Mouse (Mus musculus): ENCODE measurements around the gene Sbno2.

The Sbno2 gene

DNA sequence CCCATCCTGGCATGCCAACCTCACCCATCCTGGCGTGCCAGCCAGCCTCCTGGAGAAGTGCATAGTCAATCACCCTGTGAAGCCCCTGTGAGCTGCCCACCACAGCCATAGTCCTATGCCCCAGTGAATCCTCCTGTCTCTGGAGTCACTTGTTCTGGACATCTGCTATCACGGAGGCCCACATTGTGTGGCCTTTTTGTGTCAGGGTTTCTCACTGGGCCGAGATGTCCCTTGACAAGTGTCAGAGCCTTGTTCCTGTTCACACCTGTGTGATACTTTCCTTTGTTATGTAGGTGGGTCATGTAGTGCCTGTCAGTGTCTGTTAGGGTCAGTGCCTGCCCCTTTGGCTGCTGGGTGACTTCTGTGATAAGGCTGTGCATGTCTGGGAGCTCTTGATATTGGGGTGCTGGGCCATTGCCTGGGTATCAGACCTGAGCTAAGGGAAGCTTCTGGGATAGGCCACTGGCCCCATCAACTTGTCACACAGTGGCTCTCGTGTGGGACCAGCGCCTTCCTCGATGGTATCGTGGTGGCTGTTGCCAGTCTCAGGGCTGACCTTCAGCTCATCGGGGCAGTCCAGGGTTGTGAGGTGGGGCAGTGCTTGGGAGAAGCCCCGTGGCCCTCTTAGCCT is 18.7 kb upstream of the Sbno2 start:
- DNase-seq (ENCODE audit: extremely low spot score, low read depth, low spot score): no peak

DNA sequence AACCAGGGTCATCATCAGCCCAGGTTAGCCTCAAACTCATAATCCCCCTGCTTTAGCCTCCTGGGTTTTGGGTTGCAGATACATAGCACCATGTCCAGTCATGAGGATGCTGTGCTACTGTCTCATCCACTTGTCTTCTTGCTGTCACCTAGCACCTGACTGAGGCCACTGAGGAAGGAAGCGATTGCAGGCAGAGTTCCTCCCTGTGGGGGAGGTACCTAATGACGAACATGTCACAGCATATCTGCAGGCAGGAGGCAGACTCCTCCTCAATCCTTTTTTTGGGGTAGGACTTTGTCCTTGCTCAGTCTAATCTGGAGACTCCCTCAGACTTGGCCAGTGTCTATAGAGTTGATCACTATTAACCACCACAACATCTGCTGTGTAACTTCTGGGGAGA is 16.3 kb upstream of the Sbno2 start:
- DNase-seq (ENCODE audit: extremely low spot score, low read depth, low spot score): no peak

DNA sequence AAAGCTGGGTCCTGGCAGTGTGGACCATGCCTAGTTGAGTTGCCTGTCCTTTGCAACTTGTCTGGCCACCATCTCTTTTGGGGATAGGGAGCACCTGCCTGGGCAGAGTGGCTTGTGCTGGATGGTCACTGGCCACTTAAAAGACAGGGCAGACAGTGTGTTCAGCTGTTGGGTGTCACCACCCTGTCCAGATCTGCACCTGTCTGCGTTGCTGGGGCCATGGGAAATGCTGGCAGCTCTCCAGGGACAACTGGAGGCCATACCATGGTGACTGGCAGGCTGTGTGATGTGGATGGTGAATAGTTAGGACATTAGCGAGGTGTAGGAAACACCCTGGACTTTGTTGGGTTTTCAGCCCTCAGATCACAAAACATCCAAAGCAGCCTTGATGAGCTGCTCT is 14.8 kb upstream of the Sbno2 start:
- no peak for DNase-seq (ENCODE audit: extremely low spot score, low read depth, low spot score)

DNA sequence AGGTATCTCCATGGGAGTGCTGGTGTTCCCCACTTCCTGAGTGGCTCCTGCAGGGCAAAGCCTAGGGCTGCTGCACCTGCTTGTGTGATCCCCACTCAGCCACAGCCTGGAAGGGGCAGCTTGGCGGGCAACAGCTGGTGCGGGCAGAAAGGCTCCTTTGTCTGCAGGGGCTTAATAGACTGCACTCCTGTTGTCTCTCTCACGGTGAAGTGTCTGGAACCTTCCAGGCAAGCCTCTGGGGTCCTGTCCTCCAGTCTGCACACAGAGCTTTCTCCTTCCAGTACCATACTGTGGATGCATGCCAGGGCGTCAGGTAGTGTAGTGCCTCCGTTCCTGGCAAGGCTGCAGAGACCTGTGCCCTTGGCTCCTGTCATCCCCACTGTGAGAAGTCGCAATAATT is 13.2 kb upstream of the Sbno2 start:
- no peak for DNase-seq (ENCODE audit: extremely low spot score, low read depth, low spot score)

DNA sequence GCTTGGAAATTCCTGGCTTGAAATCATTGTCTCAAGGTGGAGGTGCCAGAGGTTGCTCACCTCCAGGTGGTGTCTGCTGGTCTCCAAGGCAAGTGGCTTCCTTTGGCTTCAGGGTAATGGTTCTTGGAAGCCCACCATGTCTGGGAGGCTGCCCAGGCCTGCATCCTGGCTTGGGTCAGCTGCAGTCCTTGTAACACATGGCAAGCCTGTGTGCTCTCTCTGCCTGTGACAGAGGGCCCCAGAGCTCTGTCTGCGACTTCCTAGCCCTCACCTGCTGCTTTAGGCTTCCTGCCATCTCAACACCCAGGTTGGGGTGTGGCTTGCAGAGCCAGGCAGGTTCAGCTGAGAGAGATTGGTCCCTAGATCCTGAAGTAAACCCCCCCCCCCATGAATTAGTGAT is 12.4 kb upstream of the Sbno2 start:
- no peak for DNase-seq (ENCODE audit: extremely low spot score, low read depth, low spot score)

DNA sequence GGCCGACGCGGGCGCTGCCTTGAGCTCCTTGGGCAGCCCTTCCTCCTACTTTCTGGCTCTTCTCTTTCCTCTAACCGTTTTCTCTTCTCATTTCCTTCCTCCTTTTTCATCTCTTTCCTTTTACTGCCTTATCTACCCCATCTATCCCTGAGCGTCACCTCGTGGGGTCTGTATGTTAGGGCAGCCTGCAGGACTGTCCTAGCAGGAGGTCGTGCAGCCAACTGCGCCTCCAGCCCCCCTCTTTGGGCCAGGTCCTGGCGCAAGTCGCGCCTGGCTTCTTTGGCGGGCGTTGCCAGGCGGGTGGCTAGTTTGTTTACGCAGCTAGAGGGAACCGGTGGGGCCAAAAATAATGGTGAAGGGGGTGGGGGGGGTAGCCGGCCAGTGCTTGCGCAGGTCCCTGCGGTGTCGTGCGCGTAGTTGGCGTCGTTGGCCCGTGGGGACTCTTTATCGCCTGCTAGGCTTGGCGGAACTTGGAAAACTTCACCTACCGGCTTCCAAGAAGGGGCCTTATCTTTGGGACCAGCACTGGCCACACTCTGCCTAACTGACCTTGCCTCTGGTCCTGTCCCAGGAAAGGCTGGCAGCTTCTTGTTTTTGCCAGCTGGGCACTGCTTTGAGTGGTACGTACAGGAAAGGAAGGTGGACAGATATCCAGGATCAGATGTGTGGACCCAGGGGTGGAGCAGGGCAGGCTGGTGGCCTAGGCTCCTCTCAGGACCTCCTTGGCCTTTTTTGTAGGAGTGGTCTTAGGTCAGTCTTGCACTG is 11.7 kb upstream of the Sbno2 start:
- no peak for DNase-seq (ENCODE audit: extremely low spot score, low read depth, low spot score)

DNA sequence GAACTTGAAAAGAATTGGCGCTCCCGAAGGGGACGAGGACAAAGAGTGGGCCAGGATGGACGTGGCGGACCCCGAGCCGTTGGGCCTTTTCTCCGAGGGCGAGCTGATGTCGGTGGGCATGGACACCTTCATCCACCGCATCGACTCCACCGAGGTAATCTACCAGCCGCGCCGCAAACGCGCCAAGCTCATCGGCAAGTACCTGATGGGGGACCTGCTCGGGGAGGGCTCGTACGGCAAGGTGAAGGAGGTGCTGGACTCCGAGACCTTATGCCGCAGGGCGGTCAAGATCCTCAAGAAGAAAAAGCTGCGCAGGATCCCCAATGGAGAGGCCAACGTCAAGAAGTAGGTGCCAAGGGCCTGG is 11.2 kb upstream of the Sbno2 start:
- no peak for DNase-seq (ENCODE audit: extremely low spot score, low read depth, low spot score)

DNA sequence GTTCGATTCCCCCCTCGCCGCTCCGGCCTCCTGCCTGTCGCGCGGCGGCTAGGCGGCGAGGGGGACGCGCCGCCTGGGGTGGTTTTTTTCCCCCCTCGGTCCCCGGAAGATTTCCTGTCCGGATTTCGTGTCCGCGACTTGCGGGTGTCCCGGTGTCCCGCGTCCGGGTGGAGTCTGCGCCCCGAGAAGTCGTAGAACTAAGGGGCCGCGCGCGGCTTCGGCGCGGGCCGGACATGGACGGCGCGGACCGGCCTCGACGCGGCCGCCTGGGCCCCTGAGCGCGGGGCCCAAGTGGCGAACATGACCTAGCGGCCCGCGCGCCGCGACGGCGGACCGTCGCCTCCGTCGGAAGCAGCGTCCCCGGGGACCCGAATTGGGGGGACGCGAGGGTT is 10.6 kb upstream of the Sbno2 start:
- DNase-seq (ENCODE audit: extremely low spot score, low read depth, low spot score): no peak

DNA sequence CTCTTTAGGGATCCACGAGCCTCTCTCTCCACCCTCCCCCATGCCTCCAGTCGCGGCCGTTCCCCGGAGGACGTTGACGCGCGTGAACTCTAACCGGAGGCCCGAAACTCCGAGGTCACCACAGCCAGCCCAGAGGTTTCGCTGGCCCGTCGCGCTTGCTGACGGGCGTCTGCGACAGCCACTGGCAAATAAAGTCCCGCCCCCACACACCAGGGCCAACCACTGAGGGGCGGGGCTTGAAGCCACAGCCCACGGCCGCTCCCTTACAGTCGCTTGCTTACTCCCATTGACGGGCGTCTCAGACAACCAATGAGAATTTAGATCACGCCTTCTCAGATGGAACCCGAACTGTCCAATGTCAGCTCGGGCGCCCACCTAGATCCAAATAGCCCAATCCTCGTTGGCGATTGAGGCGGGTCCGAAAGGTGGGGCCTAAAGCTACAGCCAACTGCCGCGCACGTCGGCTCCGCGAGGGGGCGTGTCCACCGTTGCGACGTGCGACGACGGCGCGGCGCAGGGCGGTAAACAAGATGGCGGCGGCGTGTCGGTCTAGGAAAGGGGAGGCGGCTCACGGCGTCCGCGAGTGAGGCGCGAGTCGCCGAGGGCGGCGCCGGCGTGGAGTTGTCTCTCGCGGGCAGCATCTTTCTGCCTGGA is 10.0 kb upstream of the Sbno2 start, which contains the start of gene Stk11:
Gene Stk11, plus strand, starts transcription at position 514 of the 654 bp plus-strand sequence.
- peak; percentile 100 for DNase-seq (ENCODE audit: extremely low spot score, low read depth, low spot score)

DNA sequence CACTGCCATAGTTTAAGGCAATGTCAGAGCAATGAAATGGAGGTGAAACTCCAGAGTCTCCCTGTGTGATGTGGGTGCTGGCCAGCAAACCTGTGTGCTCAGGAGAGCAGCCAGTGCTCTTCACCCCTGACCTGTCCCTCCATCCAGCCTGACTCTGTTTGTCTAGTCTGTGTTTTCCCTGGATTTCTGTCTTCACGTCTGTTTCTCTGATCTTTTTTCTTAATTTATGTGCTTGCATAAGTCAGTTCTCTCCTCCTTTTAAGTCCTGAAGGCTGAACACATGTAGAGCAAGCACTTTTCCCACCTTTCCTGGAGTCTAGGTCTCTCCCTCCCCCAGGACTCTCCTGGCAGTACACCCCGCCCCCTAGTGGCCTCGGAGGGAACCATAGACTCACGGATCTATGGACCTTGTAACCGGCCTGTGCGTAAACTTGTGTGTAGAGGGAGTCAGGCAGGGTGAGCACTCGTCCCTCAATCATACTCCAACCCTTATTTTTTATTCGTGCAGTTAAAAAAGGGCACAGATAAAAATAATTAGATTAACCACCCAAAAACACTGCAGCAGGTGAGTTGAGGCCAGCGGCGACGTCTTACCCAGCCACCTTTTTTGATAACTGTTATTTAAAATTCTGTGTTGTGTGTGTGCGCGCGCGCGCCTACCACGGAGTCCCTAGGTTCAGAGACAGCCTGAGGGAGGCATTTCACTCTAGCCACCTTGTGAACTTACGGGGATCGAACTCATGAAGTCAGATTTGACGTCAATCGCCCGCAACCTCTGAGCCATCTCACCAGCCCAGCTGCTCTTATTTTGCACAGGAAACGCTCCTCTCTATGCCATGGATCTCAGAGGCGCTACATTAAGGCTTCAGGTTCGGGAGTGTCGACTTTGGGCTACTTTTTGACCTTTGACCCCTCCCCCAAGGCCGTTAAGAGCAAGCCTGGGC is 9.2 kb upstream of the Sbno2 start:
- DNase-seq (ENCODE audit: extremely low spot score, low read depth, low spot score): peak; percentile 85

DNA sequence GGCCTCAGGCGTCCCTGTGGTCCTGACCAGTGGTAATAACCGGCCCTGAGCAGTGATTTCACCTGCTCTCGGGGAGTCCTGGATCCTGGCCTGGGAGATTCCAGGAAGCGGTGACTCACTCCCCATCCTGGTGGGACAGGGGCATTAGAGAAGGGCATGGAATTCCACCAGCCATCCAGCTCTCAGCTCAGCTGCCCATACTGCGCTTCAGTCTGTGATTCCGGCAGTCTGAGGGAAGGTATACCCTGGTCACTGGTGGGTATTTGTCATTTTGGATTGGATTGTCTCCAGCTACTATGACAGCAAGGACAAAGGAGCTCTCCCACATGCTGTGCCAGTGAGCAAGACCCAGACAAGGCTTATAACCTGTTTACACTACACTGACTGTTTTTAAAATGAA is 2.3 kb upstream of the Sbno2 start:
- no peak for DNase-seq (ENCODE audit: extremely low spot score, low read depth, low spot score)

DNA sequence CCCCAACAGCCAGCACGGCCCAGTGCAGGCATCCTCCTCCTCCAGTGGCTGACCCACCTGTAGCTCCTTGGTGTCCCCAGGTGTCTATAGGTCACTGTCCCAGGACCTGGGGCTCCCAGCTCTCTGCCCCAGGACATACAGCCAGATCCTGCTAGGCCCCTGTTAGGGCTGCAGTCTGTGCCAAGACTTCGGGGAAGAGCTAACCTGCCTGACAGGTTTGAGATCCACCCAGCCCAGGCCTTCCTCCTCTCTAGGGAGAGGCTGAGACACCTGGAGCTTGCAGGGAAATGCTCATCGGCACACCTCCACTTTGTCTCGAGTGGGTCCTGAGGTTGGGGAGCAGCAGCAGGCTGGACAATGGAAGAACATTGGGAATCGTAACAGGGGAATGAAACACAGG is 555 bp upstream of the Sbno2 start:
- DNase-seq (ENCODE audit: extremely low spot score, low read depth, low spot score): no peak

DNA sequence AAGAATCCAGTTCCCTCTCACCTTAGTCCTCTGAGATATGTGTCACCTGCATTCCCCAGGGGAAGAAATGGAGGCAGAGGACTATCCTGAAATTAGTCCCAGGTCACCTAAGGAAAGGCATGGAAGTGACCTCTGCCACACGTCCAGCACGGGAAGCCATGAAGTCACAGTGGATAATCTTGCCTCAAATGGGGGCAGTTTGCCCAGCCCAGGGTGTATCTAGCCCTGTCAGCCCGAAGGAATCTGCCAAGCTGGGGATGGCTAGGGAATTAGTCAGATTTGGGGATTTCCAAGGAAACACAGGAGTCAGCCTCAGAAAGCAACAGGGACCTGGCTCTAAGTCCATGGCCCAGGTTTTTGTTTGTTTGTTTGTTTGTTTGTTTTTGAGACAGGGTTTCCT is 1.2 kb downstream of the Sbno2 start:
- DNase-seq (ENCODE audit: extremely low spot score, low read depth, low spot score): no peak

DNA sequence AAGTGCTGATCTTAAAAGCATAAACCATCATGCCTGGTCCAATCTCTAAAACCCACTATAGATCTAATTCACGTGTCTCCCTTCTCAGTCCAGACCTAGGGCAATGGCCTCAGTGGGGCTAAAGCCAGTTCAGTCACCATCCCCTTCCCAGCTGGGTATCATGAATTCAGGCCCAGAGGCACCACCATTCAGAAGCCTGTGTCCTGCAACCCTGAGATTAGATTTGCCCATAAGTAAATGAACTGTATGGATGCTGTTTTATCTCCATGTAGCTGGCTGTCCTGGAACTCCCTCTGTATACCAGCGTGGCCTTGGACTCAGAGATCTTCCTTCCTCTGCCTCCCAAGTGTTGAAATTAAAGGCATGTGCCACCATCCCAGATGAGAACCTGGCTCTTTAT is 2.3 kb downstream of the Sbno2 start:
- DNase-seq (ENCODE audit: extremely low spot score, low read depth, low spot score): no peak

DNA sequence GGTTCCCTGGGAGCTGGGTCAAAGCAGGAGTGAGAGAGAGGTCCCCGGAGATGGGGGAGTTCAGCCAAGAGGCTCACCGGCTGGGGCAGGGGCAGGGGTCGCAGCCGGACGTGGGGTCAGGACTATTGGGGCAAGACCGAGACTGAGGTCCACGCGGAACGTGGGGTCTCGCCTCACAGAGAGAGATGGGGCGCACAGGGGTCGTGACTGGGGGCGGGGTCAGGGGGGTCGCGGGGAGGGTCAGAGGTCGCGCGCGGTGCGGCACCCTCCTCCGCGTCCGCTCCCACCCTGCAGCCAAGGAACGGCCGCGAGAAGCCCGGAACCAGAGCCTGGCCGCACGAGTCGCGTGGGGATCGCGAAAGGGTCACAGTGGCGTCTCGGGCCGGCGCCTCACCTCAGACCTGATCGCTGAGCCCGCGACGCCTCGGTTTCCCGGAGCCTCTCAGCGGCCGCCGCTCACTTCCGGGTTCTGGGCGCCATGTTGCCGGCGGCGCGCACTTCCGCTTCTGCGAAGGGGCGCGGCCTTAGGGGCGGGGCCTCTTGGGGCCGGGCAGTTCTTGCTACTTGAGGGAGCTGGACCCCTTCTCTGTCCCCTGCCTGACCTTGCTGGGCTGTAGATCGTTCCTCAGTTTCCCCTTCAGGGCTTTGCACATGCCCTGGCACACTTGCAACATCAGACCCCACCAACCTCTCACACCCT is 3.0 kb downstream of the Sbno2 start:
- DNase-seq (ENCODE audit: extremely low spot score, low read depth, low spot score): no peak

DNA sequence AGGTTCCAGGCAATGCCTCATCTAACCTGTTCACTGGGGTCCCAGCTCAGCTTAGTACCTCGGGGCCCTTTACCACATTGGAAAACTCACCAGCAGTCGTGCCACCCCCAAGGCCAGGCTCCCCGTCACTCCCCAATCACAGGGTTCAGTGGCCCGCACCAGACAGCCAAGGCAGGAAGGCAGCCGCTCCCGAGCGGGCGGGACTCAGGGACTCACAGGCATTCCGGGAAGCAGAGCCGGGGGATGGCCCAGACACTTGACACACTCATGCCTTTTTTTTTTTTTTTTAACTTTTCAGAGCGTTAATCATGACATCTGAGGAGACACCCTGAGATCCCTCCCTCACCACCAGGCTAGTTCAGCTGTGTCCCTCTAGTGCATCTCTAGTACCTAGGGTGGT is 4.4 kb downstream of the Sbno2 start:
- no peak for DNase-seq (ENCODE audit: extremely low spot score, low read depth, low spot score)

DNA sequence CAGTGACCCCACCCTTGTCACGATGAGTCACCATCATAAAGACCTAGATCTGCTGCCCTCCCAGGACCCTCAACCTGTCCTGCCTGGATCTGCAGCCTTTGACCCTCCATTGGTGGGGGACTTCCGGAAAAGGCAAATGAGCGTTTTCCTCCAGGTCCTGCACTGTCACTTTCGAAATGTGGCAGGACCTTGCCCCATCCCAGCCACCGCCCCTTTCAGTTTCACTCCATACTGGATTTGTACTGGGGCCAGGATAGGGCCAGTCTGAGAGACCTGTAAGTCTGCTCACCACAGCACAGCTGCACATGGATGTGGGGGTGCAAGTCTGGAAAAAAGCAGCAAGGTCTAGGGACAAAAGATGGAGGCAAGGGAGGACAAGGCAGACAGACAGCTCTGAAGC is 6.7 kb downstream of the Sbno2 start:
- DNase-seq (ENCODE audit: extremely low spot score, low read depth, low spot score): no peak

DNA sequence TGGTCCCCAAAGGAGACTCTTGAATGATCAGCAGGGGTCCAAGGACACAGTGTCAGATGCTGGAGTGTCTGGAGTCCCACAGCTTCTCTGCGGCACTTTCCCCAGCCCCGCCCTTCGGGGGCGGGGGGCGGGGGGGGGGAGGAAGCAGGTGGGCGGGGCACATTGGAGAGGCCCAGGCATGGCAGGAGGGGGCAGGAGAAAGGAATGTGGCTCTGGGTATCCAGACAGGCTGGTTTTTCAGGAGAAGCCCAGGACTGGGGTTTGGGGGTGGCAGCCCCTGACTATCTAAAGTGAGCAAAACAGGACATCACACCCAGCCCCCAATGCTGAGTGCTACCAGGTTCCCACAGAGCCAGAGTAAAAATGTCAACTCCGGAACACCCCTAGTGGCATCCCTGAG is 8.1 kb downstream of the Sbno2 start:
- no peak for DNase-seq (ENCODE audit: extremely low spot score, low read depth, low spot score)

DNA sequence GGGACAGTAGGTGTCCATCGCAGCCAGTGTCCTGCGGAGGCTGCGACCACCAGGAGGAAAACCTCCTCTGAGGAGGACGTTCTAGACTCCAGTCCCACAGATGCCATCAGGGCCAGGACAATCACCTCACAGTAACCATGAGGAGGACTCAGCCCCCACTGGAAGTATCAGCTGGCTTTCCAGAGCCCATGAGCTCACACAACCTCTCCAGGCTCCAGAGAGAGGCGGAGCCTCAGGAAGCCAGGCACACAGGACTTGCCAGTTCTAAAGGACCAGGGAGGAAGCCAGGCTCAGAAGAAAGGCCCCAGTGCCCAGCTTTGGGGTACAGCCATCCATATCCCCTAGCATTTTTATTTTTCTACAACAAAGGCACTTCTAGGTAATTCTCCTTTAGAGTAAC is 9.8 kb downstream of the Sbno2 start:
- no peak for DNase-seq (ENCODE audit: extremely low spot score, low read depth, low spot score)

DNA sequence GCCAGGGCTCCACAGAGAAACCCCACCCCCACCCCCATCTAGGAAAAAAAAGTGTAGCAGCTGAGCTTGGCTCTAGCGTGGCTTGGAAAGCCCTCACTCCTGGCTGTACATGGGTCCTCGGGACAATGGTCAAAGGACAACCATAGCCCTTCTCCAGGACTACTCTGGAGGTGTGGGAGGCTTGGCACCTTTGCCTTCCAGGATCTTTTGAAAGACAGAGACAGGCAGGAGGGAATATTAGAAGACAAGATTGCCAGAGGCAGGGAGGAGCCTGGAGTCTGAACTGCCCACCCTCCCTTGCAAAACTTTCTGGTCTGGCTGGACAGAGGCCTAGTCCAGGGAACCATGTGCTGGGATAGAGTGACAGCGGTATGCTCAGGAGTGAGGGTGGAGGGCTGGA is 10.7 kb downstream of the Sbno2 start:
- DNase-seq (ENCODE audit: extremely low spot score, low read depth, low spot score): no peak

DNA sequence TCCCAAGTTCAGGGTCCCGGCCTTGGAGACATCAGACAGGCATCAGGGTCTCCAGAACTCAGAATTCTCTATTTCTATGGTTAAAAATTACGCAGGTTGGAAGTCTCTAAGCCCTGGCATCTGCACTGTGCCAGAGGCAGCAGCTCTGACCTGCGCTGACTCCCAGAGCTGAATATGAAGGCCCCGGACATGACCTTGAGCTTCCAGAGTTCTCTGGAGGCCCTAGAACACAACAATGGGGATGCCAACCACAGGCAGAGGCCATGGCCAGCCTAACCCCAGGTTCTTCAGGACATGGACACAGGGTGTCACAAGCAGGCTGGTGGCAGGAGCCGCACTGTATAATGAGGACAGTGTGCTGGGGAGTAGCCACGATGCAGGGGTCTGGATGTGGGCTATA is 11.3 kb downstream of the Sbno2 start:
- DNase-seq (ENCODE audit: extremely low spot score, low read depth, low spot score): no peak

All from hindlimb bud, embryonic 11.5 days (tissue).